Mouse (Mus musculus) megakaryocyte, adult 5-6 weeks (primary cell): ENCODE data around the gene Slco4a1. TPM values are rescaled to one million over a fixed set of nuclear protein-coding genes. Genes with fewer than 3 reads are reported as not detected.

Experiments
- ATAC-seq: 2 replicates; pipeline ENCODE4 v1.8.0; 2016; ENCODE audit warnings: mild to moderate bottlenecking, inconsistent platforms; ENCODE audit not compliant: poor library complexity, severe bottlenecking
- total RNA-seq, 2 experiments: library from RNA; stranded (forward) in 1 of 2; stranded (reverse) in 1 of 2; fragments of 153-499, 151-499 nt in 1 of 2; fragments of 221-1000, 200-1000 nt in 1 of 2; gene quantifications; 2 replicates each; pipeline versions ENCODE4 v1.2.3 to v1.2.4; 2015 to 2017

Gene Slco4a1
- total RNA-seq (2015) (2.6 and 2.7 TPM in 2 replicates), total RNA-seq (2017) (2.5 and 2.7 TPM in 2 replicates)

- ATAC-seq = peak; percentile 92
Observed at GRCm38 (mm10) chr2:180455723-180456698, at the start of gene Slco4a1. Gene Slco4a1, plus strand, starts transcription at chr2:180456245.

- ATAC-seq = no peak
Observed at GRCm38 (mm10) chr2:180408410-180408809, 47.6 kb upstream of the Slco4a1 start.

- ATAC-seq = no peak
Observed at GRCm38 (mm10) chr2:180410432-180410831, 45.6 kb upstream of the Slco4a1 start.

- no peak for ATAC-seq
Observed at GRCm38 (mm10) chr2:180411013-180411412, 45.0 kb upstream of the Slco4a1 start.

GRCm38 (mm10) chr2:180415627-180416026, 40.4 kb upstream of the Slco4a1 start:
- no peak for ATAC-seq

GRCm38 (mm10) chr2:180417731-180418130, 38.3 kb upstream of the Slco4a1 start:
- ATAC-seq = no peak

GRCm38 (mm10) chr2:180420641-180421040, 35.4 kb upstream of the Slco4a1 start:
- no peak for ATAC-seq

GRCm38 (mm10) chr2:180425115-180425514, 30.9 kb upstream of the Slco4a1 start:
- no peak for ATAC-seq

GRCm38 (mm10) chr2:180427073-180427472, 29.0 kb upstream of the Slco4a1 start:
- ATAC-seq = no peak

- no peak for ATAC-seq
Observed at GRCm38 (mm10) chr2:180428331-180428730, 27.7 kb upstream of the Slco4a1 start.

- ATAC-seq = peak; percentile 62
Observed at GRCm38 (mm10) chr2:180430648-180431047, 25.4 kb upstream of the Slco4a1 start.

GRCm38 (mm10) chr2:180432042-180432668, 23.9 kb upstream of the Slco4a1 start:
- ATAC-seq = peak; percentile 64

GRCm38 (mm10) chr2:180432751-180433150, 23.3 kb upstream of the Slco4a1 start:
- ATAC-seq = no peak

- ATAC-seq = no peak
Observed at GRCm38 (mm10) chr2:180433350-180433749, 22.7 kb upstream of the Slco4a1 start.

- no peak for ATAC-seq
Observed at GRCm38 (mm10) chr2:180435341-180435926, 20.6 kb upstream of the Slco4a1 start.

- ATAC-seq = peak; percentile 60
Observed at GRCm38 (mm10) chr2:180437149-180437864, 18.7 kb upstream of the Slco4a1 start.

GRCm38 (mm10) chr2:180439791-180440190, 16.3 kb upstream of the Slco4a1 start:
- 0 out of 2 replicates have a peak, but pooled peaks have one; percentile 2 for ATAC-seq

- ATAC-seq = no peak
Observed at GRCm38 (mm10) chr2:180440596-180441332, 15.3 kb upstream of the Slco4a1 start.

- ATAC-seq = peak; percentile 45
Observed at GRCm38 (mm10) chr2:180442061-180442460, 14.0 kb upstream of the Slco4a1 start.

- no peak for ATAC-seq
Observed at GRCm38 (mm10) chr2:180443861-180444260, 12.2 kb upstream of the Slco4a1 start.
